Mouse (Mus musculus) MEL-GATA-1-ER (cell line): ENCODE measurements at regions not wholly inside any gene's neighbourhood (a gene's known extent, or its start where the extent isn't known, plus 50 kb on each side); places are given as distances from the start of the nearest gene placed in this dataset.
A peak's percentile ranks its signal among the peaks of the same experiment; 100 is the strongest.

ENCODE experiments used
- DNase-seq: peaks from one replicate; pipeline ENCODE4 v3.0.0-alpha.2; 2012; ENCODE audit warnings: low read depth; ENCODE audit errors: extremely low read depth

- DNase-seq, result no peak
Measured at GRCm38 (mm10) chr15:49335523-49336040, 4549.1 kb upstream of the Gm7489 start.

- no peak for DNase-seq
Measured at GRCm38 (mm10) chr15:49347029-49347428, 4537.7 kb upstream of the Gm7489 start.

GRCm38 (mm10) chr15:49356107-49356506, 4528.6 kb upstream of the Gm7489 start:
- no peak for DNase-seq

GRCm38 (mm10) chr15:49395966-49396365, 4488.7 kb upstream of the Gm7489 start:
- DNase-seq, result peak; percentile 46

GRCm38 (mm10) chr15:49413665-49414064, 4471.0 kb upstream of the Gm7489 start:
- DNase-seq, result no peak

GRCm38 (mm10) chr15:49451310-49451709, 4433.4 kb upstream of the Gm7489 start:
- DNase-seq, result peak; percentile 89

GRCm38 (mm10) chr15:49484582-49484981, 4400.1 kb upstream of the Gm7489 start:
- no peak for DNase-seq

GRCm38 (mm10) chr15:49492836-49493235, 4391.9 kb upstream of the Gm7489 start:
- peak; percentile 24 for DNase-seq

GRCm38 (mm10) chr15:49501821-49502220, 4382.9 kb upstream of the Gm7489 start:
- DNase-seq, result no peak
